In genomic region chr4:134444949-134445348, GRCm38 (mm10) we compare ENCODE assay signal across 13 mouse cellular contexts. TPM values are rescaled to one million over a fixed set of nuclear protein-coding genes. Genes with fewer than 3 reads are reported as not detected.
A peak's percentile ranks its signal among the peaks of the same experiment; 100 is the strongest.
DNase-seq lines count a peak whose midpoint lies in the region; ATAC-seq lines count a peak whose summit lies in the region.
"Had no signal": no experiment of that assay in that cellular context is flagged by ENCODE, and none has a peak within 500 bp of the region (broad histone marks: within the 10 kb centered on the region; RNA-seq: fewer than 3 reads in every experiment).

No protein-coding gene starts in this region.

- ATAC-seq in forebrain, embryonic 13.5 days = no peak
- no peak for ATAC-seq in forebrain, embryonic 11.5 days (replicated peaks; ENCODE audit: low FRiP score)

- H3K4me3 ChIP-seq in forebrain, embryonic 13.5 days = no peak overlapping the region
- no peak overlapping the region for H3K4me3 ChIP-seq in forebrain, embryonic 11.5 days (ENCODE audit: low read depth, low read length)
- H3K4me3 ChIP-seq: heart, embryonic 12.5 days; kidney, embryonic 15.5 days had no signal

- H3K36me3 ChIP-seq in forebrain, embryonic 13.5 days (ENCODE audit: poor library complexity, severe bottlenecking) = no peaks in the 10 kb centered on the region
- H3K36me3 ChIP-seq in forebrain, embryonic 11.5 days (ENCODE audit: control insufficient read depth, insufficient read depth, low read length) = no peaks in the 10 kb centered on the region
- H3K36me3 ChIP-seq: heart, embryonic 12.5 days; kidney, embryonic 15.5 days had no signal

- WGBS in forebrain, embryonic 13.5 days = 70% methylated on average over 7 of the region's 7 CpGs
- WGBS in forebrain, embryonic 11.5 days = 76% methylated on average over 7 of the region's 7 CpGs

- no peak overlapping the region for H3K9ac ChIP-seq in forebrain, embryonic 13.5 days
- no peak overlapping the region for H3K9ac ChIP-seq in forebrain, embryonic 11.5 days (ENCODE audit: low read length)
- H3K9ac ChIP-seq: heart, embryonic 12.5 days; kidney, embryonic 15.5 days; liver, embryonic 14.5 days had no signal

- H3K4me2 ChIP-seq in forebrain, embryonic 13.5 days = no peak overlapping the region
- H3K4me2 ChIP-seq in forebrain, embryonic 11.5 days (ENCODE audit: low read depth, low read length, severe bottlenecking) = no peak overlapping the region
- H3K4me2 ChIP-seq: heart, embryonic 12.5 days; kidney, embryonic 15.5 days had no signal

- peak overlapping the region; percentile 49 for H3K27ac ChIP-seq in forebrain, embryonic 13.5 days
- no peak overlapping the region for H3K27ac ChIP-seq in forebrain, embryonic 11.5 days (ENCODE audit: low read depth, low read length)
- H3K27ac ChIP-seq: kidney, embryonic 15.5 days; liver, embryonic 14.5 days had no signal

- peaks cover 31% of the 10 kb centered on the region for H3K4me1 ChIP-seq in forebrain, embryonic 13.5 days
- H3K4me1 ChIP-seq in forebrain, embryonic 11.5 days (replicated peaks; ENCODE audit: control insufficient read depth, insufficient read depth, low read length) = peaks cover 4% of the 10 kb centered on the region; the same call in 1 of the 2 replicates

- no peaks in the 10 kb centered on the region for H3K27me3 ChIP-seq in forebrain, embryonic 13.5 days
- H3K27me3 ChIP-seq in forebrain, embryonic 11.5 days (ENCODE audit: control insufficient read depth, insufficient read depth, low read length) = no peaks in the 10 kb centered on the region

- H3K9me3 ChIP-seq in forebrain, embryonic 13.5 days (replicated peaks) = no peaks in the 10 kb centered on the region
- no peaks in the 10 kb centered on the region for H3K9me3 ChIP-seq in forebrain, embryonic 11.5 days (ENCODE audit: control insufficient read depth, low read length)
- H3K9me3 ChIP-seq: heart, embryonic 12.5 days; kidney, embryonic 15.5 days had no signal

- no peak for DNase-seq in forebrain, embryonic 11.5 days (ENCODE audit: low spot score)
- peak; percentile 45 to 58 for DNase-seq in left cerebral cortex, adult 18-20 months (ENCODE audit: low spot score in 2 of 2)
- no peak for DNase-seq in left cerebral cortex, postnatal 4 days
- peak; percentile 52 to 63 for DNase-seq in layer of hippocampus, adult 8-10 months (ENCODE audit: low spot score in 2 of 2)
- peak; percentile 76 to 87 for DNase-seq in right cerebral cortex, postnatal 10 days (ENCODE audit: low spot score in 2 of 2)
- DNase-seq in embryo, embryonic 11 days = no peak
- DNase-seq in spleen, postnatal 14 days (ENCODE audit: low spot score in 2 of 2) = no peak
- DNase-seq: adrenal gland, adult 8-10 months; gastrocnemius, postnatal 36 days had no signal

- intact Hi-C loops in left cerebral cortex, postnatal 4 days (cut with DNase I) = no loop called here

RNA-seq across cellular contexts. Expression of gene Stmn1, which starts 23.2 kb away (rescaled TPM):
- 6,579 and 6,954 TPM in 2 replicates for polyA plus RNA-seq in forebrain, embryonic 13.5 days (2015; fragmentation: Nextera tagmentation; extraction: Ambion mirVana)
- 3,131 and 3,150 TPM in 2 replicates for polyA plus RNA-seq in forebrain, embryonic 11.5 days (2014; fragmentation: Nextera tagmentation; extraction: Ambion mirVana)
- total RNA-seq in left cerebral cortex, adult 18-20 months (2021) = 1,000 to 10,000 TPM; 1,034 to 1,073 TPM
- total RNA-seq in left cerebral cortex, postnatal 4 days (2021) = 1,000 to 10,000 TPM; 3,425 to 3,590 TPM
- total RNA-seq in layer of hippocampus, adult 8-10 months (2022) = 100 to 1,000 TPM; 367 to 422 (median 391) TPM

RNA-seq across cellular contexts. Expression of gene Pafah2, which starts 48.8 kb away (rescaled TPM):
- 6.3 and 6.5 TPM in 2 replicates for polyA plus RNA-seq in forebrain, embryonic 13.5 days (2015; fragmentation: Nextera tagmentation; extraction: Ambion mirVana)
- 7.2 and 8.8 TPM in 2 replicates for polyA plus RNA-seq in forebrain, embryonic 11.5 days (2014; fragmentation: Nextera tagmentation; extraction: Ambion mirVana)
- 1 to 10 TPM; 4.8 to 7.4 TPM for total RNA-seq in left cerebral cortex, adult 18-20 months (2021)
- 10 to 100 TPM; 12.7 to 14.1 TPM for total RNA-seq in left cerebral cortex, postnatal 4 days (2021)
- total RNA-seq in layer of hippocampus, adult 8-10 months (2022) = 10 to 100 TPM in 1 of 4 experiments, 1 to 10 TPM in 3; 5.5 to 10.5 (median 8.5) TPM

RNA-seq across cellular contexts. Expression of gene Paqr7, which starts 51.5 kb away (rescaled TPM):
- polyA plus RNA-seq in forebrain, embryonic 13.5 days (2015; fragmentation: Nextera tagmentation; extraction: Ambion mirVana) = 5.5 and 6.0 TPM in 2 replicates
- polyA plus RNA-seq in forebrain, embryonic 11.5 days (2014; fragmentation: Nextera tagmentation; extraction: Ambion mirVana) = 1.3 and 1.5 TPM in 2 replicates
- total RNA-seq in left cerebral cortex, adult 18-20 months (2021) = 10 to 100 TPM; 63.5 to 70.1 TPM
- 10 to 100 TPM; 30.7 to 31.7 TPM for total RNA-seq in left cerebral cortex, postnatal 4 days (2021)
- total RNA-seq in layer of hippocampus, adult 8-10 months (2022) = 10 to 100 TPM; 55.4 to 75.1 (median 63.4) TPM

Comparison
In these comparisons a context has a peak if more than half of its experiments do, and no peak if none do; other contexts are left out.
1. DNase-seq: peak in left cerebral cortex, adult 18-20 months (2 of 2), layer of hippocampus, adult 8-10 months (2 of 2) and right cerebral cortex, postnatal 10 days (2 of 2); none in forebrain, embryonic 11.5 days (single experiment), left cerebral cortex, postnatal 4 days (single experiment), embryo, embryonic 11 days (single experiment) and spleen, postnatal 14 days (0 of 2).